Mouse (Mus musculus): Measurements from ENCODE around the gene Xpr1. TPM values are rescaled to one million over a fixed set of nuclear protein-coding genes. Genes with fewer than 3 reads are reported as not detected.

The Xpr1 gene
- polyA plus RNA-seq, 2 experiments: 5.9 to 10.0 TPM

GRCm38 (mm10) chr1:155391537-155391936, 25.7 kb downstream of the Xpr1 start:
- no peaks in the 10 kb centered on the region for H3K9me3 ChIP-seq (ENCODE audit: control insufficient read depth, low read length)

GRCm38 (mm10) chr1:155388418-155388817, 28.8 kb downstream of the Xpr1 start:
- Histone ChIP-seq H3K36me3 (ENCODE audit: control insufficient read depth, insufficient read depth, low read length) (no peaks in the 10 kb centered on the region), H3K27ac (replicated peaks; ENCODE audit: low read depth, low read length) (no peak overlapping the region), H3K9me3 (ENCODE audit: control insufficient read depth, low read length) (no peaks in the 10 kb centered on the region), H3K4me2 (replicated peaks; ENCODE audit: low read depth, low read length, severe bottlenecking) (no peak overlapping the region), H3K4me1 (ENCODE audit: control insufficient read depth, insufficient read depth, low read length) (no peaks in the 10 kb centered on the region; the same call in 1 of the 2 replicates), H3K9ac (ENCODE audit: low read depth, low read length, severe bottlenecking) (no peak overlapping the region), H3K27me3 (ENCODE audit: control insufficient read depth, insufficient read depth, low read length) (no peaks in the 10 kb centered on the region), H3K4me3 (replicated peaks; ENCODE audit: low read length) (no peak overlapping the region)
- 0% methylated on average over 1 of the region's 1 CpGs for WGBS
- no peak for DNase-seq (ENCODE audit: low spot score)
- ATAC-seq (ENCODE audit: low FRiP score, low read depth): no peak
- TF ChIP-seq POLR2A (IDR thresholded peaks at IDR 0.05; ENCODE audit: borderline replicate concordance, extremely low read depth, insufficient read depth, insufficient read length): no peak

More at GRCm38 (mm10) chr1:155391537-155391936, 25.7 kb downstream of the Xpr1 start:
- H3K4me1 ChIP-seq (ENCODE audit: control insufficient read depth, insufficient read depth, low read length): no peaks in the 10 kb centered on the region; the same call in 1 of the 2 replicates
- H3K4me2 ChIP-seq (replicated peaks; ENCODE audit: low read depth, low read length, severe bottlenecking): no peak overlapping the region
- H3K9ac ChIP-seq (ENCODE audit: low read depth, low read length, severe bottlenecking): no peak overlapping the region
- no peaks in the 10 kb centered on the region for H3K27me3 ChIP-seq (ENCODE audit: control insufficient read depth, insufficient read depth, low read length)
- no peak overlapping the region for H3K4me3 ChIP-seq (replicated peaks; ENCODE audit: low read length)
- no peaks in the 10 kb centered on the region for H3K36me3 ChIP-seq (ENCODE audit: control insufficient read depth, insufficient read depth, low read length)
- no peak overlapping the region for H3K27ac ChIP-seq (replicated peaks; ENCODE audit: low read depth, low read length)
- ATAC-seq (ENCODE audit: low FRiP score, low read depth) (no peak), DNase-seq (ENCODE audit: low spot score) (no peak)
- TF ChIP-seq POLR2A (IDR thresholded peaks at IDR 0.05; ENCODE audit: borderline replicate concordance, extremely low read depth, insufficient read depth, insufficient read length): no peak
- 67% methylated on average over 4 of the region's 4 CpGs for WGBS

- Histone ChIP-seq H3K9ac (ENCODE audit: low read depth, low read length, severe bottlenecking) (no peak overlapping the region), H3K27ac (replicated peaks; ENCODE audit: low read depth, low read length) (no peak overlapping the region), H3K4me2 (replicated peaks; ENCODE audit: low read depth, low read length, severe bottlenecking) (no peak overlapping the region), H3K36me3 (ENCODE audit: control insufficient read depth, insufficient read depth, low read length) (no peaks in the 10 kb centered on the region), H3K27me3 (ENCODE audit: control insufficient read depth, insufficient read depth, low read length) (no peaks in the 10 kb centered on the region), H3K9me3 (ENCODE audit: control insufficient read depth, low read length) (no peaks in the 10 kb centered on the region), H3K4me1 (ENCODE audit: control insufficient read depth, insufficient read depth, low read length) (no peaks in the 10 kb centered on the region; the same call in 1 of the 2 replicates), H3K4me3 (replicated peaks; ENCODE audit: low read length) (no peak overlapping the region)
- whole genome bisulfite sequencing: 77% methylated on average over 4 of the region's 4 CpGs
- TF ChIP-seq POLR2A (IDR thresholded peaks at IDR 0.05; ENCODE audit: borderline replicate concordance, extremely low read depth, insufficient read depth, insufficient read length): no peak
- DNase-seq (ENCODE audit: low spot score): no peak
- no peak for ATAC-seq (ENCODE audit: low FRiP score, low read depth)
Observed at GRCm38 (mm10) chr1:155386551-155386950, 30.7 kb downstream of the Xpr1 start.

GRCm38 (mm10) chr1:155383319-155384302, 33.6 kb downstream of the Xpr1 start:
- 88% methylated on average over 8 of the region's 8 CpGs for WGBS
- H3K27ac ChIP-seq (replicated peaks; ENCODE audit: low read depth, low read length): no peak overlapping the region
- no peaks in the 10 kb centered on the region for H3K27me3 ChIP-seq (ENCODE audit: control insufficient read depth, insufficient read depth, low read length)
- no peak for TF ChIP-seq POLR2A (IDR thresholded peaks at IDR 0.05; ENCODE audit: borderline replicate concordance, extremely low read depth, insufficient read depth, insufficient read length)
- no peak overlapping the region for H3K4me3 ChIP-seq (replicated peaks; ENCODE audit: low read length)
- no peaks in the 10 kb centered on the region for H3K36me3 ChIP-seq (ENCODE audit: control insufficient read depth, insufficient read depth, low read length)
- no peaks in the 10 kb centered on the region for H3K9me3 ChIP-seq (ENCODE audit: control insufficient read depth, low read length)
- no peak overlapping the region for H3K4me2 ChIP-seq (replicated peaks; ENCODE audit: low read depth, low read length, severe bottlenecking)
- ATAC-seq (ENCODE audit: low FRiP score, low read depth) (no peak), DNase-seq (ENCODE audit: low spot score) (no peak)
- no peaks in the 10 kb centered on the region; the same call in 1 of the 2 replicates for H3K4me1 ChIP-seq (ENCODE audit: control insufficient read depth, insufficient read depth, low read length)
- no peak overlapping the region for H3K9ac ChIP-seq (ENCODE audit: low read depth, low read length, severe bottlenecking)

- Histone ChIP-seq H3K9ac (ENCODE audit: low read depth, low read length, severe bottlenecking) (no peak overlapping the region), H3K4me2 (replicated peaks; ENCODE audit: low read depth, low read length, severe bottlenecking) (no peak overlapping the region), H3K36me3 (ENCODE audit: control insufficient read depth, insufficient read depth, low read length) (no peaks in the 10 kb centered on the region), H3K4me1 (ENCODE audit: control insufficient read depth, insufficient read depth, low read length) (no peaks in the 10 kb centered on the region), H3K27ac (replicated peaks; ENCODE audit: low read depth, low read length) (no peak overlapping the region), H3K27me3 (ENCODE audit: control insufficient read depth, insufficient read depth, low read length) (no peaks in the 10 kb centered on the region), H3K4me3 (replicated peaks; ENCODE audit: low read length) (no peak overlapping the region), H3K9me3 (ENCODE audit: control insufficient read depth, low read length) (no peaks in the 10 kb centered on the region)
- no peak for TF ChIP-seq POLR2A (IDR thresholded peaks at IDR 0.05; ENCODE audit: borderline replicate concordance, extremely low read depth, insufficient read depth, insufficient read length)
- ATAC-seq (ENCODE audit: low FRiP score, low read depth) (no peak), DNase-seq (ENCODE audit: low spot score) (no peak)
- WGBS: 90% methylated on average over 1 of the region's 1 CpGs
Observed at GRCm38 (mm10) chr1:155381931-155382330, 35.3 kb downstream of the Xpr1 start.

Data from limb, embryonic 14.5 days (tissue).